Comparison of ENCODE assay signal across 21 mouse cellular contexts in genomic region chr14:11719259-11719658, GRCm38 (mm10).
"Had no signal": no experiment of that assay in that cellular context is flagged by ENCODE, and none has a peak within 500 bp of the region (broad histone marks: within the 10 kb centered on the region; RNA-seq: fewer than 3 reads in every experiment).

No protein-coding gene starts in this region.

- H3K36me3 ChIP-seq: heart, embryonic 13.5 days; heart, embryonic 15.5 days; hindbrain, embryonic 10.5 days; hindbrain, embryonic 12.5 days; intestine, embryonic 15.5 days; limb, embryonic 13.5 days; limb, embryonic 15.5 days had no signal

- H3K4me3 ChIP-seq: heart, embryonic 13.5 days; heart, embryonic 15.5 days; hindbrain, embryonic 10.5 days; hindbrain, embryonic 12.5 days; intestine, embryonic 15.5 days; limb, embryonic 13.5 days; limb, embryonic 15.5 days had no signal

- H3K27ac ChIP-seq: heart, embryonic 13.5 days; heart, embryonic 15.5 days; hindbrain, embryonic 10.5 days; hindbrain, embryonic 12.5 days; hindbrain, embryonic 14.5 days; intestine, embryonic 15.5 days; limb, embryonic 13.5 days; limb, embryonic 15.5 days had no signal

- H3K4me2 ChIP-seq: heart, embryonic 11.5 days; heart, embryonic 13.5 days; heart, embryonic 15.5 days; hindbrain, embryonic 12.5 days; hindbrain, embryonic 14.5 days; intestine, embryonic 15.5 days; limb, embryonic 13.5 days; limb, embryonic 15.5 days had no signal

- H3K9me3 ChIP-seq: heart, embryonic 13.5 days; heart, embryonic 15.5 days; hindbrain, embryonic 10.5 days; hindbrain, embryonic 12.5 days; intestine, embryonic 15.5 days; limb, embryonic 13.5 days; limb, embryonic 15.5 days had no signal

- H3K27me3 ChIP-seq: heart, embryonic 13.5 days; heart, embryonic 15.5 days; hindbrain, embryonic 12.5 days; intestine, embryonic 15.5 days; limb, embryonic 13.5 days; limb, embryonic 15.5 days had no signal

- ATAC-seq: forebrain, postnatal 0 days; hindbrain, embryonic 16.5 days; inflammation-experienced regulatory T-cells, adult 6 months; intestine, embryonic 15.5 days; intestine, postnatal 0 days had no signal

- H3K4me1 ChIP-seq: intestine, embryonic 15.5 days; limb, embryonic 15.5 days had no signal

- H3K9ac ChIP-seq: forebrain, postnatal 0 days; heart, embryonic 13.5 days; heart, embryonic 15.5 days; hindbrain, embryonic 12.5 days; hindbrain, embryonic 14.5 days; intestine, embryonic 15.5 days; limb, embryonic 13.5 days; limb, embryonic 15.5 days had no signal

- DNase-seq: forebrain, postnatal 0 days; gastrocnemius, postnatal 25 days; heart, postnatal 4 days; kidney, adult 18-20 months; kidney, adult 8-10 months; kidney, postnatal 14 days; layer of hippocampus, adult 9-11 months; layer of hippocampus, postnatal 36 days; left cerebral cortex, postnatal 4 days had no signal
